Mouse (Mus musculus) layer of hippocampus, postnatal 36 days (tissue): Measurements from ENCODE around the gene Crim1. TPM values are rescaled to one million over a fixed set of nuclear protein-coding genes. Genes with fewer than 3 reads are reported as not detected.

ENCODE experiments used
- DNase-seq, 2 experiments: peaks; one replicate each; pipeline ENCODE4 v3.0.0; 2022
- total RNA-seq, 2 experiments: library from RNA; stranded (reverse); gene quantifications; 2 replicates each; pipeline ENCODE4 v1.2.3; 2021

Gene Crim1
- total RNA-seq, result 100 to 1,000 TPM; 137 to 139 TPM

DNA sequence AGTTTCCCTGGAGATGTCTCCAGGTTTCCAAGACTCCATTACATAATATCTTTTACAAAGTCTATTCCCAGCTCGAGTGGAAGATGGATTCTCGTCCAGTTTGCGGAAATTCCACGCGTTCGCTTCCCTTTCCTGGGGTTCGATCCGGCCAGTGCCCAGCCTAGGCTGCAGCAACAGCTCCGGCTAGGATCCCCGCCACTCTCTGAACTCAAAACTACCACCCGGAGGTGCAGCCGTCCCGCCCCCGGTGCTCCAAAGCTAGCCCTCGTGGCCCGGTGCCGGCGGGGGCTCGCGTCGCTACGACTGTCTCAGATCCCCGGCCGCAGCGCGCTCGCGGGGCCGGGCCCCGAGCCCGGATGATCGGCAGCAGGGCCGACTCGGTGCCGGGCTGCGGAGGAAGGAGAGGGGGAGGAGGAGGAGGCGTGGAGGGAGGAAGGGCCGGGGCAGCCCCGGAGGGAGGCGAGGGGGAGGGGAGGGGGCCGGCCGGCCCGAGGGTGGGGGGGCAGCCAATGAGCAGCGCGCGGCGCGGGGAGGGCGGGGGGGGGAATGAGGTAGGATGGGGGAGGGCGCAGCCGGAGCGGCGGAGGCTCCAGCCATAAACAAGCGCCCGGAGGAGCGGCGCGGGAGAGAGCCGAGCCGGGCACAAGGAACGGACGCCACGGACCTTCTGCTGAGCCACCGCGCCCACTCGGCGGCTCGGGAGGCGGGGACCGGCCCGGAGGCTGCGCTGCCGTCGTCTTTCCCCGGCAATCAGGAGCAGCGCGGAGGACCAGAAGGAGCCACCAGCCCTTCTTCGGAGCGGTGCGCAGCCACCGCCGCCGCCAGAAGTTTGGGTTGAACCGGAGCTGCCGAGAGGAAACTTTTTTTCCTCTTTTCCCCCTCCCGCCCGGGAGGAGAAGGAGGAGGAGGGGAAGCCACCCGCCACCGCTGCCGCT lies at the start of gene Crim1:
Gene Crim1, plus strand, starts transcription at position 623 of the 935 bp plus-strand sequence.
- DNase-seq, result peak; percentile 73 to 82

DNA sequence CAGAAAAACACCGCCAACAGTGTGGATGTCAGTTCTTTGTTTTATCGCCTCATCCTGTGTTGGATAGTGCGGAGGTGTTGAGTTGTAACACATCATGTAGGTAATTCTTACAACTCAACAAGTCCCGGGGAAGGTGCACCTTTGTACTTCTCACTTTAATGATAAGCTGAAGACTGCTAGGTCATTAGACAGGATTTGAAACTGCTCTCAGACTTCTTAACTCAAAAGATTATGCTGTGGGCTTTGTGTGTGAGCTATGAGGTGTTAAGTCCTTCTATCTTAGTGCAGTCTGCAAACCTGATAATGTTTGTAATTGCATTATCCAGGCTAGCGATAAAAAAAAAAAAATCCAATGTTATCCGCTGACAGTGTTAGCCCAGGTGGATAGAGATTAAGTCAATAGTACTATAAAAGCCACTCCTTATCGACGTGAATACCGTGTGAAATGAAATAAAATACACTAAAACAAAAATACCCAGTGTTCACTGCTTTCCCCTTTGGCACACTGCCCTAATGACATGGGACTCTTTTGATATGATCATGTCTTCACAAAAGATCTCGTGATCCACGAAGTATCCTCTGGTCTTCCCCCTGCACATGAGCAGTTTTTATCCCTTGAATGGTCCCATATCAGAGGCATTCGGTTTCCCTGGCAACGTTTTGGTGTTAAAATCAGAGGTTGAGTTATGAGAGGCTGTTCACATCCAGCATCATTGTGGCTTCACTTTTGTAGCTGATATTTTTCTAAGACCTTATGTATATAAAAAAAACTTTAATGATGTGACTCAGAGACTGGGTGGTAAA lies 48.4 kb upstream of the Crim1 start:
- DNase-seq, result no peak

DNA sequence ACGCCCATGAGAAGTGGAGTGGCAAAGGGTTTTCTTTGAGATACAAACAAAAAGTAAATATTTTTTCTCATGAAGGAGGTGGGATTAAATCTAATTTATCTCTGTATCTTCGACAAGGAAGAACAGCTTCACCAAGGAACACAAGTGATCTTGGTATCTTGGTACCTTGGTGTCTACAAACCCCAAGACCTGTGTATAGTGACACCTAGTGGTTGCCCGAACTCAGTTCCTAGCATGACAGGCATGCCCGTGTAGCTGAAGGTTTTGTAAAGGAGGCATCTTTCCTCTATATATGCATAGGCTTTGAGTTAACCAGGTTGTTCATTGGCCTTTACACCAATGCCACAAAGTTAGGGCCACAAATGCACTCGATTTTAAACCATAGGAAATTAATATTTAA lies 36.8 kb upstream of the Crim1 start:
- DNase-seq, result peak; percentile 21 to 42

DNA sequence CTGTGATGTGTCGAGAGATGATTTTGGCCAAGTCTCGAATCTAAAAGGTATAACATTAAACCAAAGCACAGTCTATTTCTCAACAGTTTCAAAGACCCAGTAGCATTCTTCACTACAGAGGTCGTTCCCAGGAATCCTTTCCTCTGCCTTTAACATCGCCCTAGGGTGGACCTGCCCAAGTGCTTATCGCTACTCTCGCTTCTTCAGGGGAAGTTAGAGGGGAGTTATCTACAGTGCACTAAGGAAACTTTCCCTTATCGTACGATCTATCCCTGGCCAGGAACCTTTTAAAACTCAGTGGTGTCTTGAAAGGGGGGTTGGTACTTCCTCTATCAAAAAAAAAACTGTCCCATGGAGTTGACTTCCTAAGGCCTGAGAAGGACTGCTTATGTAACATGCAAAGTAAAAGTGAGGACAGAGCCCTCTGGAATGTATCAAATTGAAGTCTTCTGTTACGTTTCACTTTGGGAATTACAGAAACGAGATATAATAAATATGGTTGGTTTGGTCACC lies 36.3 kb upstream of the Crim1 start:
- no peak for DNase-seq

DNA sequence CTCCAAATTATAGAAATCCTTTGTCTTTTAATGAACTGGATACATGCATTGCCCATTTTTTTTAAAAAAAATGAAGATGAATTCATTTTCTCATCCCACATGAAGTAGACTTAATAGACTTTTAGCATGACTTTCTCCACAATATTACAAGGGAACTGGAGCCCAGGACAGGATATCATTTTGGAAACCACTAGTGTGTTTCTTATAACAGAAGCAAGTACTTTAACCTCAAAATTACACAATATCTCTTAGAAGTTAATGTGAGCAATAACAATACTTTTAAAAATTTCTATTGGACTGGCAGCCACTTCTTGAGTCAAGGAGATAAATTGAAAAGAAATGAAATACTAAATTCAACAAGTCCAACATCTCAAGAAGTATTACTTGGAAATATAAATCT lies 34.2 kb upstream of the Crim1 start:
- DNase-seq, result no peak

DNA sequence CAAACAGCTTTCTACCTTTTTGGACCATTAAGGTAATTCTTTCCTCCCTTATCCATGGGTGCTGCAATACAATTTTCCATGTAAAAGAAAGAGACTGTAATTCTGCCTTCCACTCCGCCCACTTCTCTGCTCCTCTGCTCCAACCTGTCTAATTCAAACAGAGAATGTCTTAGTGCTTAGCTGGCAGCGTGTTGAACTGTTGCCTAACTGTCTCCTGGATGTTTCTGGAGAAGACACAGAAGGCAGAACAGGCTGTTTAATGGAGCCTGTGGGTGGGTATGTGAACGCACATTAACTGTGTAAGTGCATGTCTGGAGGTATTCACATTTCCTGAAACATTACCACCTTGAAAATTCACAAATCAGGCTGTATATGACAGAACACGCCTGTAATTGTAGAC lies 33.5 kb upstream of the Crim1 start:
- DNase-seq, result peak in 1 of 2 experiments; percentile 9

DNA sequence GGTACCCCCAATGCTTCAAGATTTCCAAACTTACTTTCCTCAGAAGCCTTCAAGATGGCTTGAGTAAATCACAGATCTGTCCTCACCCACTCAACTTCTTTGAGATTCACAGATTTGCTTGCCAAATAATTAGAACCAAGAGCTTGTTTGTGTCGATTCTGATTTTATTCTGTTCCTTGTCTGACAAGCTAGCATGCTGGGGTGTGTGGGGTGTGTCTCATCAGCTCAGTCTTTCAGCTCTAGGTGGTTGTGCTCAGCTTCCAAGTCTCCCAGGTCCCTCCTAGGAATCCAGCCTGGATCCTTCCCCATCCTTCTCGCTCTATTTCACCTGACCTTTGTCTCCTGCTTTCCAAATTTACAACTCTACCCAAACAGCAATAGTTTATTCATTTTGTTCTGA lies 27.7 kb upstream of the Crim1 start:
- DNase-seq, result no peak

DNA sequence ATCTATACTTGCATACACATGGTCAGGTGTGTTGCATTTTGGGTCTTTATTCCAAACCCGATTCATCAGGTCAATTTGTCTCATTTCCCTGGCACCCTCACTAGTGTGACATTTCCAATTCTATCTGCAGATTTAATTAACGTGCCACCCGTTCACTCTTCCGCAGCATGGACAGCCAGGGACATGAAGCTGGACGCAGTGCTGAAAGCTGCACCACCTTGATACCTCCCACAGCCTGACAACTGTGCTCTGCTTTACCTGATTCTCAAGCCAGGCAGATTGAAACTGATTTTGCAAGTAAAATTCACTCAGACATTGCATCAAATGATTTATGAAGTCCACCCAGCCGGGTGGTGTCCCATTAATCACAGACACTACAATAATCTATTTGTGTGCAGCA lies 19.3 kb upstream of the Crim1 start:
- no peak for DNase-seq

DNA sequence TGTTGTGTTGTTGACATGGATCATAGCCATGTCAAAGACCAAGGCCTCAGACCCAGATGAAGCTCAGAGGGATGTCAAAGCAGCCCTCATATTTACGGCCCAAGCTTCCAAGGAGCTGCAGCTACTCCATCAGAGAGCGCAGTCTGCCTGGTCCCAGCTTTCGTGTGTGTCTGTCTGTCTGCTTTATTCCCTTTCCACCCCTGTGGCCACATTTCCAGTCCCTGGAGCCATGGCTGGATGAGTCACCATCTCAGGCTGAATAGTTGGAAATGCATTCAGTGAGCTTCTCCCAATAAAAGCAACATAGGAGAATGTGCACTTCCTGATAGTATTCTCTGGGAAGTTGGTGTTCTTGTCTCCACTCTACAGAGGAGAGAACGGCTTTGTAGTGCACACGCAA lies 3.9 kb upstream of the Crim1 start:
- no peak for DNase-seq

DNA sequence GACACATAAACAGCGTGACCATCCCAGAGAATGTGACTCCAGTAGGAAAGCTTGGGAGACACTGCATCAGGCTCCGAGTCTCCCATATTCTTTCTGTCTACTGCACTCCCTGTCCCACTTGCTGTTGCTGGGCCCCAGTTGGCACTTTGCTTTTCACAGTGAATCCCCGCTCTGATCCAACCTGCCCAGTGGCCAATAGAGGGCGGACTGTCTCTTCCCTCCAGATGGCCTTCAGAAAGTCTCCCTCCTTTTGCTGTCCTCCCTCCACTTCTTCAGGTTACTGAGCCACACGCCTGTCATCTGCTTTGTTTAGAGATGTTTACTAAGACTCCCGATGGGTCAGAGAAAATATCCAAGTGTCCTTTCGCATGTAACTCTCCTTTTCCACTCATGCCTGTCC lies 2.9 kb upstream of the Crim1 start:
- DNase-seq, result peak; percentile 28 to 44

DNA sequence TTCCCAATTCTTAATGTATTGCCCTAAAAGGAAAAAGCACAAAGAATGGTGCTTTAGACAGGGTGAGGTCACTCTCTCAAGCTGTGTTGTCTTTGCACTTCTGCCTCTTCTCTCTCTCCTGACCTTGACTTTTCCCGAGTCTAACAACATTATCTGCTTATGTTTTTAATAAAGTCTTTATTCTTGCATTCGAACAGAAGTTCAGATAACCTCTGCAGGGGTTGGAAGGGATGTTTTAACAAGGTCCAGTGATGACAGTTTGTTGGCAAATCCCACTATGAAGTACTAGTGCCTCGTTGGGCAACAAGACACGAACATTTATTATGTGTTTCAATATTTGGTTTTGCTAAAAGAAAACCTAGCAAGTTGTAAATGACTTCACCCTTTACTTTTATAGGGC lies 1.9 kb upstream of the Crim1 start:
- DNase-seq, result no peak

DNA sequence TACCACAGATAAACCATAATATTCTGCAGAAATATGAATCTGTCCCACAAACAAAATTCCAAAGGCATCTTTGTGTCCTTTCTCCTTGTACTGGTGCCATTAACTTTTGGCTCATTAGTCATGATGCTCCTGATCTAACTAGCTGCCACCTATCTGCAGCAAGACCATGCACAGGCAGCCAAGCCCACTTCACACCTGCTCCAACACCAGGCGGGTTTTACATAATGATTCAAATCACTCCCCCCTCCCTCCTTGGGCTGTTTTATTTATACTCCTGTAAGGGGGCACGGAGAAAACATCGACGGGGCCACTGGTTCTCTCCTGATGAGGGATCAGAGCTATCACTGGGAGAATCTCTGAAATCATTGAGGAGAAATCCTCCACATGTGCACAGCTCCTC lies 1.2 kb upstream of the Crim1 start:
- DNase-seq, result no peak

DNA sequence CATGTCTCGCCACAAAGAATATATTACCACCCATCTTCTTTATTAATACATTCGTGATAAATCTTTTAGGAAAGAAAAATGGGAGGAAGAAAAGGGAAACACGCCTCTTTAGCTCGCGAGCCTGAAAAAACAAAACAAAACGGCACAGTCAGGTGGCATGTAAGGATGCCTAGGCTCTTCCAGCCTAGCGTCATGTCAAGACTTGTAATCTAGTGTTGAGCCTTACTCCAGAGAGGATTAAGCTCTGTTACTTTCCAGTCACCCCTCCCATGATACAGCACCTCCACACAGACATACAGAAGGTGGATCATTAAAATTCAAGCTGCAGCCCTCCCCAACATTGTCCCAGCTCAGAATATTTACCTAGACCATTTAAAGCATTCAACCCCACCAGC lies 820 bp upstream of the Crim1 start:
- DNase-seq, result no peak

DNA sequence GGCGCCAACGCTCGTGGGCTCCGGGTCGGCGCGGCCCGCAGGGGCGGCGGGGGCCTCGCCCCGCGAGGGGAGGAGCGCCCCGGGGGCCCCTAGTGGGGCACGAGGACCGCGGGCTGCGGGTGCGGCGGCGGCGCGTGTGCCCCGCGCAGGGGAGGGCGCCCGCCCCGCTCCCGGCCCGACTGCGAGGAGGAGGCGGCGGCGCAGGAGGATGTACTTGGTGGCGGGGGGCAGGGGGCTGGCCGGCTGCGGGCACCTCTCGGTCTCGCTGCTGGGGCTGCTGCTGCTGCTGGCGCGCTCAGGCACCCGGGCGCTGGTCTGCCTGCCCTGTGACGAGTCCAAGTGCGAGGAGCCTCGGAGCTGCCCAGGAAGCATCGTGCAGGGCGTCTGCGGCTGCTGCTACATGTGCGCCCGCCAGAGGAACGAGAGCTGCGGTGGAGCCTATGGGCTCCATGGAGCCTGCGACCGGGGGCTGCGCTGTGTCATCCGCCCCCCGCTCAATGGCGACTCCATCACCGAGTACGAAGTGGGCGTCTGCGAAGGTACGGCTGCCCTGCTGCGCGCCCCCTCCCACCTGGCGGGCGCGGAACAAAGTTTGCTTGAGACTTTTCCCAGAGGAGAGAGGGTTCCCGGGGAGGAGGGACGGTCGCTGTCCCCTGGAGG lies 643 bp downstream of the Crim1 start:
- peak; percentile 64 to 65 for DNase-seq

DNA sequence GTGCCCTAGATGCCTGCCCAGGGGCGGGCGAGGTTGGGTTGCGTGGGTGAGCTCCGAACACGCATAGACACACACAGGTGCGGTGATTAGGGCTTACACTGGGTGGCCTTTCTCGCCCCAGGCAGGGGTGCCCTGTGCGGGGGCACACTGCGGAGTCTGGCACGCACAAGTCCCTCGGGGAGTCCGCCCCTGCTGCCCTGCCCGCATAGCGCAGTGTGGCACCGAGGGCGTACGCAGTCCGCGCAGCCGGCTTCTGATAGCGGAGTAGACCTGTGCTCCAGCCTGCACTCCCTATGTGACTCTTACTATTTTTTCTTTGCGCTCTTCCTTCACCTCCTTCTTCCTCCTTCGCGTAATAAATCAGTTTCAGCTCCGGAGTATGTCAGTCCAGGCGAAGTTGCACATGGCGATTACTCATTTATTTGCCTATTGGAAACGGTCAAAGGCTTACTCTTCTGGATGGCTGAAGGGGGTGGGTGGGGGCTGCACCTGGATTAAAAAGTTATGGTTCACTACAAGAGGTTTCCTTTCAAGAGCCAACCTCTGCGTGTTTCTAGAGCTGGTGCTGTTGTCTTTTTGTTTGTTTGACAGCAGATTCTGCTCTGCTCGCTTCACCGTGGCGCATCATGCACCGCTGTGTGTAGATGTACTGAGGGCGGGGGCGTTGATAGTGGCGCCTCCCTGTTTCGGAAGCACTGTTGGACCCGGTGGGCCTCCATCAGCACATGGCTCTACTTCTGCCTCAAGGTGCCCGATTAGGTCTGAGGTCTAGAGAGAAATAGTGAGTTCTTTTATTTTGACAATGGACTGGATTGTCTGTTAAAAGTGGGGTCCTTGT lies 1.4 kb downstream of the Crim1 start:
- DNase-seq, result peak; percentile 37 to 45

DNA sequence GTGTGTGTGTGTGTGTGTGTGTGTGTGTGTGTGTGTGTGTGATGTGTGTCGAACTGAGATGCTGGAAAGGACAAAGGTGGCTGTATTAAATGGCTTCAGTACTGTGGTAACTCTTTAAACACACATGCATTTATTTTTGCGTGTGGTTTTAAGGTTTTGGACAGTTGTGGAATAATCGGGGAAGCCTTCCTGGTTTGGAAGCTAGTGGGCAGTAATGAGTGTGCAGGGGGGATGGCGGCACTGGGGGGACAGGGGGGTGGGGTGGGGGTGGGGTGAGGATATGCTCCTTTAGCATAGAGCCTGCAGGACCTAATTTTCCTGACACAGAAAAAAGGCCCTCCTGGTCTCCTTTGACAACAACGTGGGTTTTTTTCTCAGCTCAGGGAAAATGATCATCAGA lies 2.2 kb downstream of the Crim1 start:
- no peak for DNase-seq

DNA sequence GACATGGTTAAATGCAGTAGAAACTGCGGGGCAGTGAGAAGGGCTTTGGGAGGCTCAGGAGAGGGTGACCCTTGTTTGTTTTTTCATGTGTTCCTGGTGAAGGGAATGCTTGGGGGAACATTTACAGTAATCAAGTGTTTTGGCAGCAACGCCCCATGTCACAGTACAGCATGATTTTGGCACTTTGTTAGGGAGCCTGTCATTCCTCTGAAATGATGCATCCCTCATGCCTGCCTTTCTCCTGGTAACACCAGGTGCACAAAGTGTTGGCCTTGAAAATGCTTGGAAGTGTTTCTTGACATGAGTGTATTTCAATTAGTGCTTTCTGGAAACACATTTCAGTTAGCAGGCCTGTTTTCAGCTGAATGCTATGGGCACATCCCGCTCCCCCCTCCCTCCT lies 2.7 kb downstream of the Crim1 start:
- DNase-seq, result no peak

DNA sequence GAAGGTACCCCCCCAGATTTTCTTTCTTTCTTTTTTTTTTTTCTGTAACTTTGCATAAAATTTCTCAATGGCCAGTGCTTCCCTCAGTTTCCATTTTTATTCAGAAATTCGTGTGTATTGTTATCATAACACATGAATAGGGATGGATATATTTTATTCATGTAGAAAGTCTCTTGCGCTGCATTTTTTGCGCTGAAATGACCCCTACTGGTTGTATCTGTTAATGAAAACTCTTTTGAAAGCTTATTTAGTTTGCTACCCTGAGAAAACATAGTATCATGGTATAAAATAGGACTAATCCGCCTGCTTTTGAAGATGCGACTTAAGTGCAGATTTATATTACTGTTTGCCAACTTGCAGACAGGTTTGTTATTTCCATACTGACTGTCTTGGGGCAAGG lies 3.4 kb downstream of the Crim1 start:
- DNase-seq, result no peak

DNA sequence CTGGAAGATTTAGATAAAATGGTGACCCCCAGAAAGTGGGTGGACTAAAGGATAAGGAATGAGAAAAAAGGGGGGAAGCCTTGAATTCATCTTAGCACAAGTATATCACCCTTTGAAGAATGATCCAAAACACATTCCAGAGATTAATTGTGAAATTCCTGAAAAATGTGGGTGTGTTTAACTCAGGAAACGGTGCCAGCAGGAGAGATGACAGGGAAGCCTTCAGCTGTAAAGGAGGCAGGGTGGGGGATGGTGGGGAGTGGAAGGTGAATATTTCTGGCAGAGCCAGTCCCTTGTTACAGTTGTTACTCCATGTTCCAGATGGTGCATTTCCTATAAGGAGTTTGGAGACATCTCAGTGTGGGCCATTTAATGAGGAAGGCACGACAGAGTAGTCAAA lies 6.4 kb downstream of the Crim1 start:
- DNase-seq, result no peak

DNA sequence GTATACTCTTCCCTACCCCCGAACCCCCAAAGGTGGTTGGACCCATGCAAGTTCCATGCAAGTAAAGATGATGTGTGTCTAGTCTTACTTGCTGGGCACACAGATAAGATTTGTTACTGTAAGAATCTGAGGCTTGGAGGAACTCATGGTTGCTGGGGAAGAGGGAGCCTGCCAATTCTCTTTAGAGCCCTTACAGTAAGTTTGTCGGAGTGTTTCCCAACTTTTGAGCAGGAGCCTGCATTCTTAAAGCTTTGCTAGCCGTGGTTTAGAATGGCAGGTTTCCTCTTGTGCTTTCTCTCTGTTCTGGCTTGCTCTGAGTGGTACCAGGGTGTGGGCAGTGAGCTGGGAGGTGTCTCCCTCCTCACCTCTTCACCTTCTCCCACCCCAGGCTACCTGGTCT lies 7.2 kb downstream of the Crim1 start:
- no peak for DNase-seq

DNA sequence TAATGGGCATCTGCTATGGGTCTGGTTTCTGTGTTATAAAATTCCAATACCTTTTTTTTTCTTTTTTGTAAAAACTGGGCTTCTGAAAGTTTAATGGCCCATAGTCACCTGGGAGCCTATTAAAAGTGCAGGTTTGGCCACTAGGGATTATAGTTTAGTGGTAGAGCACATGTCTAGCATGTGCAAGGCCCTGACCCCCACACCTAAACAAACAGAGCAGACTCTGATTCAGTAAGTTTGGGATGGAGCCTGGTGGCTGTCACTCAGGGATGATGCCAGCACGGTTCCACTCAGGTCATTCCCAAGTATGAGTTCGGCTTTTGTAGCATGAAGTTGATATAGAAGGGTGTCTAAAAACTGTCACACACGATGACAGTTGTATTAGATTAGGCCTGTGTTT lies 8.8 kb downstream of the Crim1 start:
- no peak for DNase-seq

DNA sequence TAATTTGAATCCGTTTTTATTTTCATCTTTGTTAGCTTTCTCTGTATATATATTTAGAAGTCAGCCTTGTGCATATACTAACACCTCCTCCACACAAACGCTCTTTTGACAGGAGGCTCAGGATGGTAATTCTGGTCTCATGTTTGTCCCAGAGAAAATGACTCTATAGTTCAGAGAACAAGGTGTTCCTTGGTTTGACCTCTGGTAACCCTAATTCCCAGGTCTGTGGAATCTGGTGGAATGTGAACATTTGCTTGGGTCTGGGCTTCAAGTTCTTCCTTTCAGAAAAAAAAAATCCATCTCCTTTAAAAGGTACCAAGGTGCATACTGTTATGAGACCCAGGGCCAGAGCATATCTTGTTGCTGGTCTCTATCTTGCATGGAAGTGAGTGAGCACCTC lies 9.6 kb downstream of the Crim1 start:
- DNase-seq, result no peak
